In the genomic region with DNA sequence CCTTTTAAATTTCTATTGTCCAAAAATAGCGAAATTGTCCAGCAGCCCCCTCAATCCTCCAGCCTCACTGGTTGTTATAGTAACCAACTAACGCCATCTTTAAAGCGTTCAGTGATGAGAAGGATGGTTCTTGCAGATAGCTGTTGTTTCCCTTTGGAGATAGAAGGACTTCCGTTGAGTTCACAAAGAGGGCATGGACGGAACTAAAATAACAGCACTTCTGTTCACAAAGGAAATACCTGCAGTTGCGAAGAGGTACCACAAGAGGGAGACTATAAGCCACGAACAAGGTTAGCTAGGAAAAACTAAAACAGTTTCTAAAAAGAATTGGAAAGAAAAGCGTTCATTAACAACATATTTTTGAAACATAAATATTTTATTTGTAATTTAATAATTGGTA, we compare ENCODE assay signal across 8 mouse cellular contexts.
DNase-seq lines count a peak whose midpoint lies in the region; ATAC-seq and TF ChIP-seq lines count a peak whose summit lies in the region.

No protein-coding gene starts in this region.

- in situ Hi-C loops in CH12.LX (cut with MboI; ENCODE audit: low pct_ligation_motif_present, low pct_unique_long_range_greater_than_20kb, low sequenced_read_pairs) = no loop called here

- H3K4me2 ChIP-seq in heart, embryonic 13.5 days = 0 out of 2 replicates have a peak overlapping the region, but pooled peaks have one; percentile 43
- no peak overlapping the region for H3K4me2 ChIP-seq in CH12.LX (ENCODE audit: insufficient read depth, low read depth, poor library complexity, severe bottlenecking)

- H3K4me3 ChIP-seq in heart, embryonic 13.5 days = no peak overlapping the region
- H3K4me3 ChIP-seq in CH12.LX (replicated peaks in 1 of 3; ENCODE audit: low read depth in 2 of 3, low read length in 2 of 3, poor library complexity in 1 of 3) = no peak overlapping the region

- DNase-seq in heart, postnatal 25 days (ENCODE audit: low spot score) = no peak
- DNase-seq in CH12.LX (ENCODE audit: extremely low read depth) = peak; percentile 64
- peak; percentile 39 for DNase-seq in c-Kit-positive CD71-positive TER-119-negative erythroid progenitor cells, embryonic 14.5 days (ENCODE audit: low read depth)
- DNase-seq in forelimb bud, embryonic 11.5 days (ENCODE audit: low read depth, low spot score) = peak; percentile 61
- DNase-seq in layer of hippocampus, adult 9-10 months (ENCODE audit: low spot score) = peak; percentile 70
- DNase-seq in mesoderm, embryonic 11.5 days (ENCODE audit: low read depth, low spot score) = peak; percentile 65
- peak; percentile 67 for DNase-seq in testis, postnatal 10 days (ENCODE audit: low spot score)

- TF ChIP-seq CTCF in CH12.LX (conservative IDR thresholded peaks at IDR 0.05 in 1 of 2, IDR thresholded peaks at IDR 0.05 in 1 of 2; ENCODE audit: low read depth in 2 of 2, low read length in 2 of 2) = peak; percentile 56 to 66

- H3K36me3 ChIP-seq in heart, embryonic 13.5 days = no peaks in the 10 kb centered on the region
- H3K36me3 ChIP-seq in CH12.LX (replicated peaks in 1 of 2; ENCODE audit: control insufficient read depth in 1 of 2, insufficient read depth in 1 of 2, low read length in 1 of 2) = no peaks in the 10 kb centered on the region

- no peaks in the 10 kb centered on the region for H3K79me2 ChIP-seq in CH12.LX (replicated peaks; ENCODE audit: control insufficient read depth, extremely low read depth, insufficient read depth, poor library complexity, severe bottlenecking)

- dilution Hi-C loops in CH12.LX (cut with MboI; ENCODE audit: extremely low pct_ligation_motif_present, extremely low pct_unique_long_range_greater_than_20kb, low sequenced_read_pairs) = no loop called here

- 21% methylated on average over 8 of the region's 8 CpGs for WGBS in heart, embryonic 13.5 days

- TF ChIP-seq RAD21 in CH12.LX (IDR thresholded peaks at IDR 0.05; ENCODE audit: low read depth, low read length) = peak; percentile 43

- no peak for ATAC-seq in heart, embryonic 13.5 days (ENCODE audit: extremely low read depth, insufficient number of reproducible peaks, low FRiP score, low TSS enrichment)

- H3K9me3 ChIP-seq in heart, embryonic 13.5 days = no peaks in the 10 kb centered on the region
- no peaks in the 10 kb centered on the region for H3K9me3 ChIP-seq in CH12.LX (replicated peaks; ENCODE audit: low read length)

- intact Hi-C loops in heart, postnatal 25 days (cut with DNase I) = no loop called here

- TF ChIP-seq EP300 in CH12.LX (IDR thresholded peaks at IDR 0.05; ENCODE audit: low read length) = no peak

- no peak overlapping the region for H3K9ac ChIP-seq in heart, embryonic 13.5 days
- no peak overlapping the region for H3K9ac ChIP-seq in CH12.LX (ENCODE audit: insufficient read depth, low read depth)

- TF ChIP-seq POLR2A in CH12.LX (IDR thresholded peaks at IDR 0.05; ENCODE audit: low read depth, low read length) = no peak

- H3K27ac ChIP-seq in heart, embryonic 13.5 days (replicated peaks) = no peak overlapping the region
- no peak overlapping the region for H3K27ac ChIP-seq in CH12.LX (ENCODE audit: insufficient read depth, low read depth)

- no peaks in the 10 kb centered on the region for H3K27me3 ChIP-seq in heart, embryonic 13.5 days (replicated peaks)
- no peaks in the 10 kb centered on the region for H3K27me3 ChIP-seq in CH12.LX (replicated peaks)

- 0 out of 2 replicates have a peak, but pooled peaks cover 2% of the 10 kb centered on the region for H3K4me1 ChIP-seq in heart, embryonic 13.5 days
- H3K4me1 ChIP-seq in CH12.LX (ENCODE audit: control insufficient read depth in 1 of 2, insufficient read depth in 2 of 2) = no peaks in the 10 kb centered on the region

TF ChIP-seq in CH12.LX, 34 proteins besides CTCF, POLR2A, EP300 and RAD21:
- no peak for TF ChIP-seq MEF2A (IDR thresholded peaks at IDR 0.05; ENCODE audit: borderline replicate concordance, low read depth, low read length)
- TF ChIP-seq SMC3 (IDR thresholded peaks at IDR 0.05; ENCODE audit: low read depth, low read length) = peak; percentile 34
